Mouse (Mus musculus): ENCODE measurements around the gene Slco3a1. TPM values are rescaled to one million over a fixed set of nuclear protein-coding genes. Genes with fewer than 3 reads are reported as not detected.

The Slco3a1 gene
- polyA plus RNA-seq (2011; ENCODE audit: insufficient read depth, insufficient read length, low replicate concordance, missing spikeins), result 5.6 and 5.8 TPM in 2 replicates

- H3K27ac ChIP-seq (ENCODE audit: control insufficient read depth, insufficient read depth, low read depth, low read length, poor library complexity), result peak within 1 kb of the TSS; percentile 91
- TF ChIP-seq CTCF (IDR thresholded peaks at IDR 0.05; ENCODE audit: control insufficient read depth, insufficient read depth, low read length), result peak; percentile 66
- peak; percentile 35; the same call in 1 of the 2 replicates for TF ChIP-seq POLR2A (IDR thresholded peaks at IDR 0.05; ENCODE audit: borderline replicate concordance, control insufficient read depth, low read depth, low read length)
- WGBS, result under 1% methylated on average over 62 of the region's 66 CpGs
- peak within 1 kb of the TSS; percentile 90 for H3K4me3 ChIP-seq (replicated peaks; ENCODE audit: control insufficient read depth, low read depth, low read length)
- peaks cover 4% of the 10 kb centered on the region; the same call in 1 of the 2 replicates for H3K4me1 ChIP-seq (ENCODE audit: control insufficient read depth, insufficient read depth, low read length)
Measured at GRCm38 (mm10) chr7:74554608-74555311, at the start of gene Slco3a1. Slco3a1 (minus strand) TSS chr7:74554780.

- WGBS, result 86% methylated on average over 5 of the region's 5 CpGs
- H3K4me3 ChIP-seq (replicated peaks; ENCODE audit: control insufficient read depth, low read depth, low read length), result no peak overlapping the region
- H3K27ac ChIP-seq (ENCODE audit: control insufficient read depth, insufficient read depth, low read depth, low read length, poor library complexity), result no peak overlapping the region
- no peaks in the 10 kb centered on the region for H3K4me1 ChIP-seq (ENCODE audit: control insufficient read depth, insufficient read depth, low read length)
- TF ChIP-seq CTCF (IDR thresholded peaks at IDR 0.05; ENCODE audit: control insufficient read depth, insufficient read depth, low read length), result no peak
- TF ChIP-seq POLR2A (IDR thresholded peaks at IDR 0.05; ENCODE audit: borderline replicate concordance, control insufficient read depth, low read depth, low read length), result no peak
Measured at GRCm38 (mm10) chr7:74600996-74601395, 46.4 kb upstream of the Slco3a1 start.

GRCm38 (mm10) chr7:74579411-74579810 is 24.8 kb upstream of the Slco3a1 start:
- no peak overlapping the region for H3K27ac ChIP-seq (ENCODE audit: control insufficient read depth, insufficient read depth, low read depth, low read length, poor library complexity)
- WGBS, result 84% methylated on average over 1 of the region's 1 CpGs

GRCm38 (mm10) chr7:74575678-74576077 is 21.1 kb upstream of the Slco3a1 start:
- Histone ChIP-seq H3K4me3 (replicated peaks; ENCODE audit: control insufficient read depth, low read depth, low read length) (no peak overlapping the region), H3K4me1 (ENCODE audit: control insufficient read depth, insufficient read depth, low read length) (no peaks in the 10 kb centered on the region), H3K27ac (ENCODE audit: control insufficient read depth, insufficient read depth, low read depth, low read length, poor library complexity) (no peak overlapping the region)
- 63% methylated on average over 3 of the region's 3 CpGs for WGBS
- TF ChIP-seq POLR2A (IDR thresholded peaks at IDR 0.05; ENCODE audit: borderline replicate concordance, control insufficient read depth, low read depth, low read length), result no peak

More at GRCm38 (mm10) chr7:74579411-74579810, 24.8 kb upstream of the Slco3a1 start:
- Histone ChIP-seq H3K4me1 (ENCODE audit: control insufficient read depth, insufficient read depth, low read length) (no peaks in the 10 kb centered on the region), H3K4me3 (replicated peaks; ENCODE audit: control insufficient read depth, low read depth, low read length) (no peak overlapping the region)
- TF ChIP-seq POLR2A (IDR thresholded peaks at IDR 0.05; ENCODE audit: borderline replicate concordance, control insufficient read depth, low read depth, low read length), result no peak
- TF ChIP-seq CTCF (IDR thresholded peaks at IDR 0.05; ENCODE audit: control insufficient read depth, insufficient read depth, low read length), result no peak

GRCm38 (mm10) chr7:74555416-74555815 is 836 bp upstream of the Slco3a1 start:
- no peak for TF ChIP-seq POLR2A (IDR thresholded peaks at IDR 0.05; ENCODE audit: borderline replicate concordance, control insufficient read depth, low read depth, low read length)
- peak; percentile 29; the same call in 1 of the 2 replicates for TF ChIP-seq CTCF (IDR thresholded peaks at IDR 0.05; ENCODE audit: control insufficient read depth, insufficient read depth, low read length)
- Histone ChIP-seq H3K4me1 (ENCODE audit: control insufficient read depth, insufficient read depth, low read length) (peaks cover 4% of the 10 kb centered on the region; the same call in 1 of the 2 replicates), H3K27ac (ENCODE audit: control insufficient read depth, insufficient read depth, low read depth, low read length, poor library complexity) (peak overlapping the region; percentile 91; the same call in 1 of the 2 replicates), H3K4me3 (replicated peaks; ENCODE audit: control insufficient read depth, low read depth, low read length) (peak overlapping the region; percentile 58)
- WGBS, result 15% methylated on average over 6 of the region's 6 CpGs

- under 1% methylated on average over 46 of the region's 46 CpGs for WGBS
- TF ChIP-seq CTCF (IDR thresholded peaks at IDR 0.05; ENCODE audit: control insufficient read depth, insufficient read depth, low read length) (no peak), POLR2A (IDR thresholded peaks at IDR 0.05; ENCODE audit: borderline replicate concordance, control insufficient read depth, low read depth, low read length) (no peak)
- H3K4me1 ChIP-seq (ENCODE audit: control insufficient read depth, insufficient read depth, low read length), result peaks cover 4% of the 10 kb centered on the region; the same call in 1 of the 2 replicates
- peak overlapping the region; percentile 90 for H3K4me3 ChIP-seq (replicated peaks; ENCODE audit: control insufficient read depth, low read depth, low read length)
- H3K27ac ChIP-seq (ENCODE audit: control insufficient read depth, insufficient read depth, low read depth, low read length, poor library complexity), result peak overlapping the region; percentile 91
Measured at GRCm38 (mm10) chr7:74554041-74554561, 479 bp downstream of the Slco3a1 start.

GRCm38 (mm10) chr7:74553111-74553650 is 1.4 kb downstream of the Slco3a1 start:
- H3K4me3 ChIP-seq (replicated peaks; ENCODE audit: control insufficient read depth, low read depth, low read length), result no peak overlapping the region
- no peak overlapping the region for H3K27ac ChIP-seq (ENCODE audit: control insufficient read depth, insufficient read depth, low read depth, low read length, poor library complexity)
- no peak for TF ChIP-seq POLR2A (IDR thresholded peaks at IDR 0.05; ENCODE audit: borderline replicate concordance, control insufficient read depth, low read depth, low read length)
- no peak for TF ChIP-seq CTCF (IDR thresholded peaks at IDR 0.05; ENCODE audit: control insufficient read depth, insufficient read depth, low read length)
- H3K4me1 ChIP-seq (ENCODE audit: control insufficient read depth, insufficient read depth, low read length), result peaks cover 4% of the 10 kb centered on the region; the same call in 1 of the 2 replicates
- 31% methylated on average over 8 of the region's 8 CpGs for WGBS

- no peak for TF ChIP-seq POLR2A (IDR thresholded peaks at IDR 0.05; ENCODE audit: borderline replicate concordance, control insufficient read depth, low read depth, low read length)
- no peak for TF ChIP-seq CTCF (IDR thresholded peaks at IDR 0.05; ENCODE audit: control insufficient read depth, insufficient read depth, low read length)
- WGBS, result 18% methylated on average over 4 of the region's 4 CpGs
- H3K27ac ChIP-seq (ENCODE audit: control insufficient read depth, insufficient read depth, low read depth, low read length, poor library complexity), result no peak overlapping the region
- H3K4me3 ChIP-seq (replicated peaks; ENCODE audit: control insufficient read depth, low read depth, low read length), result no peak overlapping the region
- peaks cover 4% of the 10 kb centered on the region; the same call in 1 of the 2 replicates for H3K4me1 ChIP-seq (ENCODE audit: control insufficient read depth, insufficient read depth, low read length)
Measured at GRCm38 (mm10) chr7:74552546-74552945, 2.0 kb downstream of the Slco3a1 start.

Data from bone marrow, adult 2 months (tissue).